Mouse (Mus musculus): ENCODE data around the gene Usp6nl. TPM values are rescaled to one million over a fixed set of nuclear protein-coding genes. Genes with fewer than 3 reads are reported as not detected.
A peak's percentile ranks its signal among the peaks of the same experiment; 100 is the strongest.

The Usp6nl gene
- 10 to 100 TPM; 31.7 to 41.4 (median 35.1) TPM for total RNA-seq (2022)

DNA sequence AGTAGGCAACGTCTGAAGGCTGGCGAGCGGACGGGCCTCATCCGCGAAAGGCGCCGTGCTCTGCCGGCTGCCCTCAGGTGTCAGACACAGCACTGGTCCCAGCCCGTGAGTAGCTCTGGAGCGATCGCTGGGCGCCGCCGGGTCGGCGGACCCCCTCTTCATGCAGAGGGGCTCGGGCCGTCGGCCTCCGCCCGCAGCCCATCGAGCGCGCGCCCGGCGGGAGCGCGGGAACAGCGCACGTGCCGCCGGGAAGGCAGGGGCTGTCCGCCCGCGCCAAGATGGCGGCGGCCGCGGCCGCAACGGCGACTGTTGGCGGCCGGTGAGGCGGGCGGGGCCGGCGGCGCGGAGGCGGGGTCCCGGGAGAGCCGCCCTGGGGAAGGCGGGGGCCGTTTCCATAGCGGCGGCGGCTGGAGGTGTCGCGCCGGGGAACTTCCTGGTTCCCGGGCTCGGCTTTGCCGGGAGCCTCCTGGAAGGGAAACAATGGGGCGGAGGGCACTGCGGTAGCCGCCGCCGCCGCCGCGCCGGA, at the start of gene Usp6nl:
Usp6nl (plus strand) TSS at position 292 of the 526 bp plus-strand sequence.
- DNase-seq = peak; percentile 84

DNA sequence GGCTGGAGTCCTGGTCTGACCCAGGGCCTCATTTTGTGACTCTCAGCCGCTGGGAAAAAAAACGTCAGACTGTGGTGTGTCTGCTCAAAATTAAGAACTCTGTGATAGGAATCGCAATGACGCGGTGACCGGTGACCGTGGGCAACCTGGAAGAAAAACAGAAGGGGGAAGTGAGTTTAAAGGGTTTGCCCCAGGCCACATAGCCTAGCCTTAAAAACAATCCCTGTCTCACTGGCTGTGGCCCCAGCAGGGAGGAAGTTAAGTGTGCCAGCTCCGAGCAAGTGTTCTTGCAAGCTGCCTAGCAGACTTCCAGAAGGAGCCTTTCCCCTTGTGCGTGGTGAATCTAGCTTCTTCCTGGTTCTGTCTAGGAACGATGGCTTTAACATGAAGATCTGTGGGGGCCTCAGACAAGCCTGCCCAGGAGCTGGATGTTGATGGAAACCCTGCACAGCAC, 49.0 kb upstream of the Usp6nl start:
- no peak for DNase-seq

DNA sequence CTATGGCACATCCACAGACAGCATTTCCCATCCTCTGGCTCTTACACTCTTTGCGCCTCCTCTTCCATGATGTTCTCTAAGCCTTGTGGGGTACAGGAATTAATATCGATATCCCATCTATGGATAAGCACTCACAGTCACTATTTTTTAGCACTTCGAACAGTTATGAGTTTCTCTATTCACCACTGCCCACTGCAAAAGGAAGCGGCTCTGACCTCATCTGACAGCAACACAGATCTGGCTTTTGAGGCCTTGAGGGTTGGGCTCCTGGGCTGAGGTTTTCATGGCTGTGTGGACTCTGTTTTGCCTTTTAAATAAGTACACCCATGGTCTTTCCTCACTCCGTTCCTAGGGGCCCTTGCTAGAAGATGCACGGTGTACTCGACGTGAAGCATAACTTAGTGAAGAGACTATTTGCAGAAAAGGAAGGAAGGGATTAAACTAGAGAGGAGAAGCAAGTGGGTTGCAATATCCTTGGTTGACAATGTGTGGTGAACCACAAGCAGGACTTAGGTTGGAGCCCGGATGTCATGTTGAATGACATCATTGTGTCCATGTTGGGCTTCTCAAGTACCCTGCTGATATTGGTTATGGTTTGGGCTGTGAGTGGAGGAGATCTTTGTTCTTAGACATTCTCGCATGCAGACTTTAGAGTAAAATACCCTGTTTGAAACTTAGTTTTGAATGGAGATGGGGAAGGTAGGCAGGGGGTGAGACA, 43.5 kb upstream of the Usp6nl start:
- no peak for DNase-seq

DNA sequence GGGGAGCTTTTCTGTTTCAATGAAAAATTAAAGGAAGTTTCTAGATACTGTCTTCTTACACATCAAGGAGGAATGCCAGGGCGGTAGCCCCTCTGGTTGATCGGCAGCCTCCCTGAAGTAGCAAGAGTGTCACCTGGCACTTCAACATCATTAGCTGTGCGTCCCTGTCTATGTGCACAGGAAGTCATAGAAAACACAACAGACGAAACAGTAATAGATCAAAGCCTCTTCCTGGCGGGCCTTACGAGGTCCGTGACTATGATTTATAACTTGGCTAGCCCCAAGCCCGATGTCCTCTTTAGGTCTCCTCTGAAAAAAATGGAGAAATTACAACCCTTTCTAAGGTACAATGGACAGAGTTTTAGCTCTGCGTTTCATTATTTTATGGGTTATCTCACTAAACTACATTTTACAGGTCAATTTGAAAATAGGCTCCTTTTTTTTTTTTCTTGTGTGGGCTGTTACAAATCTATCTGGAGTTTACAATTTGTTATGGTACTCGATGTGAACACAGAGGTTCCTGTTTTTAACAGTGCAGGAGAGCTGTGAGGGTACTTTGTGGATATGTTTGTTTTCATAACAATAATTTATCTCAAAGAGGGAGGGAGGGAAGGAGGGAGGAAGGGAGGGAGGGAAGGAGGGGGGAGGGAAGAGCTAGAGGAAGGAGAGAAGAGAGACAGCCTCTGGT, 42.7 kb upstream of the Usp6nl start:
- no peak for DNase-seq

DNA sequence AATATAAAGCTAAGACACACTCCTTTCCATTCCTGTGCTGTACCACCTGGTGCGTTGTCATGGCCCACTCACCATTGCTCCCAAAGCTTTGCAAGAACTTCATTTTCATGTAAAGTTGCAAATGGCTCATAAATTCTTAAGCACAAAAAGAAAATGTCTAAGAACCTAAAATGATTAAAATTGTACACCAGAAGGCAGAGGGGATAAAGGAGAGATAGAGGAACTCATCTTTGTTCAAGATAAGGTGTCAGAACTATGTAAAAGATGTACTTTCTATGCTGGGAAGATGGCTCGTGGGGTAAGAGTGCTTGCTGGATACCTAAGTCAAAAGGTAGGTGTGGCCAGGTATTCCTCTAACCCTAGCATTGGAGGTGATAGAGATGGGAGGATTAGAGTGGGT, 38.9 kb upstream of the Usp6nl start:
- DNase-seq = no peak

DNA sequence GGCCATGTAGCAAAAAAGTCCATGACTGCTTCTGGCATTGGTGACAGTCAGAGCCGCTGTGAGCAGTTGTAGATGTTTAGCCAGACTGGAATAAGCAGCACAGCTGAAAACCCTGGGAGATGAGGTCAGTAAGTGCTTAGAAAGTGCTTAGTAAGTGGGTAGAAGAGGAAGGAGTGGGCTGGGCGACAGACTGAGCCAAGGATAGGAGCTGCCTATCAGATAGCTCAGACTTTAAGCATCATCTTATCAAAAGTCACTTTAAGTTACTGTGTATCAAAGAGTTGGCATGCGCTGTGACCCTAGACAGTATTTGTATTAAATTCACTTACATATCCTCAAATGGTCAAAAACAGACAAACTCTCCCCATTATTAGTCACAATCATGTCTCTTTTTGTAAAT, 37.7 kb upstream of the Usp6nl start:
- no peak for DNase-seq

- no peak for DNase-seq
Observed at GRCm38 (mm10) chr2:6285794-6286193, 36.7 kb upstream of the Usp6nl start.

GRCm38 (mm10) chr2:6293825-6294444, 28.5 kb upstream of the Usp6nl start:
- DNase-seq = no peak

GRCm38 (mm10) chr2:6294993-6295628, 27.4 kb upstream of the Usp6nl start:
- DNase-seq = no peak

DNA sequence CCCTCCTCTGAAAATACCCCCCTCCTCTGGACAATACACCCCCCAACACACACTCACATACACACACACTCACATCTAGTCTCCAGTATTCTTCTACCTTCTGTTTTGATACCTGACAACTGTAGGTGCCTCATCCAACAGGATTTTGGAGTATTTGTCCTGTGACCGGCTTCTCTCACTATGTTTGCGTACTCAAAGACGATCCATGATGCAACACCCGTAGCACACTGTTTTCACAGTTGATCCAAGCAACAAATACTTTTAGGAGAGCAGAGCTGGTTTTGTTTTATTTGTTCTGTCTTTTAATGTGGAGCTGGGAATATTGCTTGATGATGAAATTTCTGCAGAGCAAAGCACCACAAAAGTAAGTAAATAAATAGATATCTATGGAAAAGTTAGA, 17.7 kb upstream of the Usp6nl start:
- DNase-seq = no peak

- no peak for DNase-seq
Observed at GRCm38 (mm10) chr2:6306861-6307260, 15.6 kb upstream of the Usp6nl start.

GRCm38 (mm10) chr2:6309373-6309821, 13.1 kb upstream of the Usp6nl start:
- no peak for DNase-seq

GRCm38 (mm10) chr2:6312764-6313163, 9.7 kb upstream of the Usp6nl start:
- DNase-seq = no peak

GRCm38 (mm10) chr2:6313733-6314132, 8.7 kb upstream of the Usp6nl start:
- no peak for DNase-seq

GRCm38 (mm10) chr2:6320153-6320552, 2.3 kb upstream of the Usp6nl start:
- no peak for DNase-seq

GRCm38 (mm10) chr2:6321769-6322375, 595 bp upstream of the Usp6nl start:
- no peak for DNase-seq

GRCm38 (mm10) chr2:6322938-6323521, 563 bp downstream of the Usp6nl start:
- peak; percentile 59 for DNase-seq

- DNase-seq = peak; percentile 49
Observed at GRCm38 (mm10) chr2:6325646-6326045, 3.2 kb downstream of the Usp6nl start.

GRCm38 (mm10) chr2:6328927-6329326, 6.5 kb downstream of the Usp6nl start:
- no peak for DNase-seq

- no peak for DNase-seq
Observed at GRCm38 (mm10) chr2:6330756-6331155, 8.3 kb downstream of the Usp6nl start.

- DNase-seq = no peak
Observed at GRCm38 (mm10) chr2:6331324-6332137, 9.1 kb downstream of the Usp6nl start.

Data from adrenal gland, adult 8-10 months (tissue).